In the genomic region with DNA sequence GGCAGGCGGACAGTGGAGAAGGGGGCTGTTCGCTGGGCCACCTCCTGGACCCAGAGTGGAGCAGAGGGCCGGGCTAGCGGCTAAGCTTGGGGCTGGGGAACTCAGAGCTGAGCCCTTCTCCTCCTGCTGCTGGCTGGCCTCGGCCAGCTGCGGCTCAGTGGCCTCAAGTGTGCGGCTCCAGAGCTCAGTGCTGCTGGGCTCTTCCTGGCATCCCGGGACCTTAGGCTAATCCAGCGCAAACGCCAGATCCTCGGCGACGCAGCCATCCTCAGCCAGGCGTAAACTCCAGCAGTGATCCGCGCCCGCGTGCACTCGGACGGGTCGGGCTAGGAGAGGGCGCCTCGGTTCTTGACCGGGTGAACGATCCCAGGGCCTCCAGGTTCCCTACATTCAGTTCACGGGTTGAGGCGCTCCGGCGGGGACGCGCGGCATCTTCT, we compare ENCODE assay signal across 11 mouse cellular contexts. TPM values are rescaled to one million over a fixed set of nuclear protein-coding genes. Genes with fewer than 3 reads are reported as not detected.
DNase-seq lines count a peak whose midpoint lies in the region; ATAC-seq lines count a peak whose summit lies in the region.
"Had no signal": no experiment of that assay in that cellular context is flagged by ENCODE, and none has a peak within 500 bp of the region (broad histone marks: within the 10 kb centered on the region; RNA-seq: fewer than 3 reads in every experiment).

No protein-coding gene starts in this region.

- peaks cover 94% of the 10 kb centered on the region for H3K27me3 ChIP-seq in heart, embryonic 10.5 days (ENCODE audit: insufficient read depth, poor library complexity, severe bottlenecking)
- peaks cover 84% of the 10 kb centered on the region for H3K27me3 ChIP-seq in forebrain, embryonic 15.5 days
- peaks cover 78% of the 10 kb centered on the region for H3K27me3 ChIP-seq in midbrain, embryonic 11.5 days (ENCODE audit: control insufficient read depth, insufficient read depth, low read length)

- no peak overlapping the region; the same call in 1 of the 2 replicates for H3K27ac ChIP-seq in heart, embryonic 10.5 days
- H3K27ac ChIP-seq in forebrain, embryonic 15.5 days (replicated peaks) = no peak overlapping the region
- H3K27ac ChIP-seq in midbrain, embryonic 11.5 days (ENCODE audit: low read depth, low read length) = no peak overlapping the region

- H3K36me3 ChIP-seq in heart, embryonic 10.5 days = no peaks in the 10 kb centered on the region
- no peaks in the 10 kb centered on the region for H3K36me3 ChIP-seq in forebrain, embryonic 15.5 days
- H3K36me3 ChIP-seq in midbrain, embryonic 11.5 days (ENCODE audit: control insufficient read depth, insufficient read depth, low read length) = no peaks in the 10 kb centered on the region

- peaks cover 27% of the 10 kb centered on the region for H3K4me1 ChIP-seq in heart, embryonic 10.5 days
- peaks cover 9% of the 10 kb centered on the region; the same call in 1 of the 2 replicates for H3K4me1 ChIP-seq in forebrain, embryonic 15.5 days
- peaks cover 9% of the 10 kb centered on the region; the same call in 1 of the 2 replicates for H3K4me1 ChIP-seq in midbrain, embryonic 11.5 days (ENCODE audit: control insufficient read depth, insufficient read depth, low read length)

- no peak for DNase-seq in heart, embryonic 10.5 days (ENCODE audit: low spot score)
- DNase-seq in heart, adult 8-10 months (ENCODE audit: low spot score) = no peak
- peak; percentile 33 for DNase-seq in ES-CJ7 (ENCODE audit: low read depth, low spot score)
- DNase-seq in midbrain, embryonic 11.5 days (ENCODE audit: low spot score, missing footprints) = peak; percentile 96
- DNase-seq in thymus, postnatal 0 days (ENCODE audit: low spot score) = no peak
- no peak for DNase-seq in spleen, adult 12 weeks (ENCODE audit: low spot score)
- DNase-seq in thymus, postnatal 25 days = no peak

- H3K9ac ChIP-seq in forebrain, embryonic 15.5 days (replicated peaks) = no peak overlapping the region
- H3K9ac ChIP-seq in midbrain, embryonic 11.5 days (ENCODE audit: low read length) = no peak overlapping the region

- peak; percentile 57; the same call in 1 of the 2 replicates for ATAC-seq in forebrain, embryonic 15.5 days (replicated peaks)
- peak; percentile 70; the same call in 1 of the 2 replicates for ATAC-seq in midbrain, embryonic 11.5 days (ENCODE audit: low FRiP score)

- H3K9me3 ChIP-seq in heart, embryonic 10.5 days = no peaks in the 10 kb centered on the region
- H3K9me3 ChIP-seq in forebrain, embryonic 15.5 days = no peaks in the 10 kb centered on the region
- H3K9me3 ChIP-seq in midbrain, embryonic 11.5 days (ENCODE audit: control insufficient read depth, low read length) = no peaks in the 10 kb centered on the region

- no peak overlapping the region for H3K4me2 ChIP-seq in forebrain, embryonic 15.5 days (replicated peaks)
- H3K4me2 ChIP-seq in midbrain, embryonic 11.5 days = peak overlapping the region; percentile 30

- WGBS in heart, embryonic 10.5 days = 2% methylated on average over 32 of the region's 32 CpGs
- under 1% methylated on average over 32 of the region's 32 CpGs for WGBS in forebrain, embryonic 15.5 days
- under 1% methylated on average over 32 of the region's 32 CpGs for WGBS in midbrain, embryonic 11.5 days

- peak overlapping the region; percentile 40 for H3K4me3 ChIP-seq in heart, embryonic 10.5 days
- H3K4me3 ChIP-seq in forebrain, embryonic 15.5 days = no peak overlapping the region
- H3K4me3 ChIP-seq in midbrain, embryonic 11.5 days (ENCODE audit: low read depth, low read length) = 0 out of 2 replicates have a peak overlapping the region, but pooled peaks have one; percentile 2

RNA-seq across cellular contexts. Expression of a gene that starts 10.7 kb away (rescaled TPM):
- 0.53 and 3.8 TPM in 2 replicates for polyA plus RNA-seq in heart, embryonic 10.5 days (2016; fragmentation: Nextera tagmentation; extraction: Ambion mirVana)
- not detected for total RNA-seq in heart, adult 8-10 months (2022)
- polyA plus RNA-seq in forebrain, embryonic 15.5 days (2015; fragmentation: Nextera tagmentation; extraction: Ambion mirVana) = not detected in 2 replicates
- 0.25 and 0.88 TPM in 2 replicates for polyA plus RNA-seq in midbrain, embryonic 11.5 days (2014; fragmentation: Nextera tagmentation; extraction: Ambion mirVana)
- polyA plus RNA-seq in thymus, postnatal 0 days (2015; fragmentation: Nextera tagmentation; extraction: Ambion mirVana) = 0.70 TPM in 1 of 2 replicates, not detected in the other
- total RNA-seq: adrenal gland, postnatal 36 days; left cerebral cortex, postnatal 36 days had no signal
- polyA plus RNA-seq: cortical plate, adult 2 months had no signal

RNA-seq across cellular contexts. Expression of a gene that starts 40.9 kb away (rescaled TPM):
- 0.10 TPM in 1 of 2 replicates, not detected in the other for polyA plus RNA-seq in heart, embryonic 10.5 days (2016; fragmentation: Nextera tagmentation; extraction: Ambion mirVana)
- under 1 TPM; 0.25 to 0.40 (median 0.32) TPM for total RNA-seq in heart, adult 8-10 months (2022)
- polyA plus RNA-seq in forebrain, embryonic 15.5 days (2015; fragmentation: Nextera tagmentation; extraction: Ambion mirVana) = not detected in 2 replicates
- polyA plus RNA-seq in midbrain, embryonic 11.5 days (2014; fragmentation: Nextera tagmentation; extraction: Ambion mirVana) = not detected in 2 replicates
- polyA plus RNA-seq in thymus, postnatal 0 days (2015; fragmentation: Nextera tagmentation; extraction: Ambion mirVana) = 0.13 TPM in 2 replicates

Comparison
In these comparisons a context has a peak if more than half of its experiments do, and no peak if none do; other contexts are left out.
1. DNase-seq: peak in ES-CJ7 (single experiment) and midbrain, embryonic 11.5 days (single experiment); none in heart, embryonic 10.5 days (single experiment), heart, adult 8-10 months (single experiment), thymus, postnatal 0 days (single experiment), spleen, adult 12 weeks (single experiment) and thymus, postnatal 25 days (single experiment).